Mouse (Mus musculus): ENCODE measurements around the gene Cdc42se1. TPM values are rescaled to one million over a fixed set of nuclear protein-coding genes. Genes with fewer than 3 reads are reported as not detected.
A peak's percentile ranks its signal among the peaks of the same experiment; 100 is the strongest.
"Not testable (repeated sequence)": the region's sequence is repeated elsewhere in the genome, so short reads cannot be mapped to it uniquely, and the experiment has no call there.

The Cdc42se1 gene
- polyA plus RNA-seq, 1 experiment from 2014 or later = 104 TPM

GRCm38 (mm10) chr3:95208286-95208685 is 20.2 kb upstream of the Cdc42se1 start:
- no peaks in the 10 kb centered on the region for H3K4me1 ChIP-seq (ENCODE audit: insufficient read depth, low read depth, low read length)
- peaks cover 17% of the 10 kb centered on the region; the same call in 1 of the 2 replicates for H3K36me3 ChIP-seq (ENCODE audit: insufficient read depth, low read length)
- no peak overlapping the region for H3K9ac ChIP-seq (replicated peaks; ENCODE audit: low read depth)
- no peaks in the 10 kb centered on the region for H3K27me3 ChIP-seq (replicated peaks; ENCODE audit: insufficient read depth, low read length)
- no peak for TF ChIP-seq CTCF (IDR thresholded peaks at IDR 0.05)
- no peak for TF ChIP-seq EP300 (IDR thresholded peaks at IDR 0.05)
- H3K4me2 ChIP-seq (replicated peaks; ENCODE audit: low read depth, low read length) = no peak overlapping the region
- DNase-seq (ENCODE audit: low spot score) (no peak), ATAC-seq (no peak)
- no peak overlapping the region for H3K27ac ChIP-seq (ENCODE audit: low read length)
- H3K4me3 ChIP-seq (ENCODE audit: low read depth, low read length) = no peak overlapping the region
- 81% methylated on average over 4 of the region's 4 CpGs for WGBS
- H3K9me3 ChIP-seq (ENCODE audit: low read length) = no peaks in the 10 kb centered on the region

- H3K36me3 ChIP-seq (ENCODE audit: insufficient read depth, low read length) = peaks cover 11% of the 10 kb centered on the region; the same call in 1 of the 2 replicates
- WGBS = 87% methylated on average over 2 of the region's 2 CpGs
- no peak overlapping the region for H3K4me2 ChIP-seq (replicated peaks; ENCODE audit: low read depth, low read length)
- DNase-seq (ENCODE audit: low spot score) (no peak), ATAC-seq (no peak)
- no peak overlapping the region for H3K9ac ChIP-seq (replicated peaks; ENCODE audit: low read depth)
- no peaks in the 10 kb centered on the region for H3K9me3 ChIP-seq (ENCODE audit: low read length)
- no peaks in the 10 kb centered on the region for H3K4me1 ChIP-seq (ENCODE audit: insufficient read depth, low read depth, low read length)
- no peak overlapping the region for H3K27ac ChIP-seq (ENCODE audit: low read length)
- H3K4me3 ChIP-seq (ENCODE audit: low read depth, low read length) = no peak overlapping the region
- TF ChIP-seq CTCF (IDR thresholded peaks at IDR 0.05) = no peak
- no peak for TF ChIP-seq EP300 (IDR thresholded peaks at IDR 0.05)
- no peaks in the 10 kb centered on the region for H3K27me3 ChIP-seq (replicated peaks; ENCODE audit: insufficient read depth, low read length)
Observed at GRCm38 (mm10) chr3:95210585-95210984, 17.9 kb upstream of the Cdc42se1 start.

- H3K27me3 ChIP-seq (replicated peaks; ENCODE audit: insufficient read depth, low read length); H3K9me3 ChIP-seq (ENCODE audit: low read length); H3K27ac ChIP-seq (ENCODE audit: low read length); H3K4me1 ChIP-seq (ENCODE audit: insufficient read depth, low read depth, low read length); ATAC-seq; H3K4me2 ChIP-seq (replicated peaks; ENCODE audit: low read depth, low read length); H3K4me3 ChIP-seq (ENCODE audit: low read depth, low read length); H3K9ac ChIP-seq (replicated peaks; ENCODE audit: low read depth); H3K36me3 ChIP-seq (ENCODE audit: insufficient read depth, low read length); DNase-seq (ENCODE audit: low spot score): not testable (repeated sequence)
- 90% methylated on average over 7 of the region's 10 CpGs for WGBS
Observed at GRCm38 (mm10) chr3:95212889-95213608, 15.5 kb upstream of the Cdc42se1 start.

DNA sequence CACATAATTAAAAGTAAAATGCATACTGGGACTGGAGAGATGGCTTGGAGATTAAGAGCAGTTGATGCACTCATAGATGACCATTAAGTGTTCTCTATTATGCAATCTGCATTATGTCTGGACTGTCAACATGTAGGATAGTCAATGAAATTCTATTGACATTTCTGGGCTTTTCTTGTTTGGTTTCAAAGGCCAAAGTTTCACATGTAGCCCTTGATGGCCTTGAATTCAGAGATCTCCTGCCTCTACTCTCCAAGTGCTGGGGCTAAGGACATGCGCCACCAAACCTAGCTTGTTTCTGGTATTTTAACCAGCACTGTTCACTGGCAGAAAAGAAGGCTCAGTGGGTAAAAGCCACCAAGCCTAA is 14.9 kb upstream of the Cdc42se1 start:
- Histone ChIP-seq H3K4me2 (replicated peaks; ENCODE audit: low read depth, low read length) (no peak overlapping the region), H3K4me1 (ENCODE audit: insufficient read depth, low read depth, low read length) (peaks cover 14% of the 10 kb centered on the region; the same call in 1 of the 2 replicates), H3K4me3 (ENCODE audit: low read depth, low read length) (no peak overlapping the region), H3K27me3 (replicated peaks; ENCODE audit: insufficient read depth, low read length) (no peaks in the 10 kb centered on the region), H3K9me3 (ENCODE audit: low read length) (no peaks in the 10 kb centered on the region), H3K27ac (ENCODE audit: low read length) (no peak overlapping the region), H3K9ac (replicated peaks; ENCODE audit: low read depth) (no peak overlapping the region), H3K36me3 (ENCODE audit: insufficient read depth, low read length) (0 out of 2 replicates have a peak, but pooled peaks cover under 1% of the 10 kb centered on the region)
- no peak for TF ChIP-seq CTCF (IDR thresholded peaks at IDR 0.05)
- no peak for TF ChIP-seq EP300 (IDR thresholded peaks at IDR 0.05)
- no peak for DNase-seq (ENCODE audit: low spot score)
- WGBS = 92% methylated on average over 1 of the region's 1 CpGs
- no peak for ATAC-seq

DNA sequence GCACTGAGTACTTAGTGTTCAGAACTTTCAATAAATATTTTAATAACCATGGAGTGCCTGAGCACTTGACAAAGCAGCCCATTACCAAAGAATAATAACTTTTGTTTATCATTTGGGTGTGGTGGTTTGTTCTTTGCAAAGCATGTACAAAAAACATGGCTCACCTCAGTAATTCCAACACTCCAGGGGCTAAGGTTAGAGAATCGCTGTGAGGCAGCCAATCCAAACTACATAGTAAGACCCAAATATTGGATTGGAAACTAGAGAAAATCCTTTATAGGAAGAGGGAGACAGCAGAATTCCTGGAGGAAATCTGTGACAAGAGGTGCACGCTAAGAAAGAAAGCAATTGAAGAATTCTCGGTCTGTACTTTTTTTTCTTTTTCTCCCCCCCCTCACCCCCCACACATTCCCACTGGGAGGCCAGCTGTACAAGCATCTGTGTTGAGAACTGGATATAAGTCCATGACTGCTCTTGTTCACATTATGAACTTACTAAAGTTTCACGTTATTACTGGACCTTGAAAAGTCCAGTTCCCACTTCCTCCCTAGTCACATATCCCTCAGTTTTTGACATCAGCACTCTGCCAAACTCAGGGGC is 11.8 kb upstream of the Cdc42se1 start:
- ATAC-seq (peak; percentile 42), DNase-seq (ENCODE audit: low spot score) (no peak)
- Histone ChIP-seq H3K4me1 (ENCODE audit: insufficient read depth, low read depth, low read length) (peaks cover 14% of the 10 kb centered on the region; the same call in 1 of the 2 replicates), H3K4me3 (ENCODE audit: low read depth, low read length) (peak overlapping the region; percentile 85), H3K27me3 (replicated peaks; ENCODE audit: insufficient read depth, low read length) (no peaks in the 10 kb centered on the region), H3K27ac (ENCODE audit: low read length) (peak overlapping the region; percentile 99), H3K9ac (replicated peaks; ENCODE audit: low read depth) (peak overlapping the region; percentile 78; the same call in 1 of the 2 replicates), H3K9me3 (ENCODE audit: low read length) (no peaks in the 10 kb centered on the region), H3K4me2 (replicated peaks; ENCODE audit: low read depth, low read length) (peak overlapping the region; percentile 59), H3K36me3 (ENCODE audit: insufficient read depth, low read length) (0 out of 2 replicates have a peak, but pooled peaks cover 4% of the 10 kb centered on the region)
- TF ChIP-seq EP300 (IDR thresholded peaks at IDR 0.05) (no peak), CTCF (IDR thresholded peaks at IDR 0.05) (no peak)
- 8% methylated on average over 4 of the region's 4 CpGs for whole genome bisulfite sequencing

GRCm38 (mm10) chr3:95217255-95218134 is 11.0 kb upstream of the Cdc42se1 start, which contains the start of gene Gabpb2:
TSS of gene Gabpb2 (minus strand) at chr3:95217916.
- Histone ChIP-seq H3K27ac (ENCODE audit: low read length) (peak within 1 kb of the TSS; percentile 99), H3K9me3 (ENCODE audit: low read length) (no peaks in the 10 kb centered on the region), H3K27me3 (replicated peaks; ENCODE audit: insufficient read depth, low read length) (no peaks in the 10 kb centered on the region), H3K4me3 (ENCODE audit: low read depth, low read length) (peak within 1 kb of the TSS; percentile 85), H3K9ac (replicated peaks; ENCODE audit: low read depth) (peak within 1 kb of the TSS; percentile 78), H3K4me1 (ENCODE audit: insufficient read depth, low read depth, low read length) (peaks cover 14% of the 10 kb centered on the region; the same call in 1 of the 2 replicates), H3K36me3 (ENCODE audit: insufficient read depth, low read length) (0 out of 2 replicates have a peak, but pooled peaks cover 4% of the 10 kb centered on the region), H3K4me2 (replicated peaks; ENCODE audit: low read depth, low read length) (peak within 1 kb of the TSS; percentile 59)
- 2% methylated on average over 56 of the region's 56 CpGs for WGBS
- DNase-seq (ENCODE audit: low spot score) = peak; percentile 97
- peak; percentile 94 for ATAC-seq
- TF ChIP-seq EP300 (IDR thresholded peaks at IDR 0.05) (peak; percentile 51; the same call in 1 of the 2 replicates), CTCF (IDR thresholded peaks at IDR 0.05) (peak; percentile 92)

Measured in lung, postnatal 0 days (tissue).